Mouse (Mus musculus): ENCODE data around the gene Prpf4.

DNA sequence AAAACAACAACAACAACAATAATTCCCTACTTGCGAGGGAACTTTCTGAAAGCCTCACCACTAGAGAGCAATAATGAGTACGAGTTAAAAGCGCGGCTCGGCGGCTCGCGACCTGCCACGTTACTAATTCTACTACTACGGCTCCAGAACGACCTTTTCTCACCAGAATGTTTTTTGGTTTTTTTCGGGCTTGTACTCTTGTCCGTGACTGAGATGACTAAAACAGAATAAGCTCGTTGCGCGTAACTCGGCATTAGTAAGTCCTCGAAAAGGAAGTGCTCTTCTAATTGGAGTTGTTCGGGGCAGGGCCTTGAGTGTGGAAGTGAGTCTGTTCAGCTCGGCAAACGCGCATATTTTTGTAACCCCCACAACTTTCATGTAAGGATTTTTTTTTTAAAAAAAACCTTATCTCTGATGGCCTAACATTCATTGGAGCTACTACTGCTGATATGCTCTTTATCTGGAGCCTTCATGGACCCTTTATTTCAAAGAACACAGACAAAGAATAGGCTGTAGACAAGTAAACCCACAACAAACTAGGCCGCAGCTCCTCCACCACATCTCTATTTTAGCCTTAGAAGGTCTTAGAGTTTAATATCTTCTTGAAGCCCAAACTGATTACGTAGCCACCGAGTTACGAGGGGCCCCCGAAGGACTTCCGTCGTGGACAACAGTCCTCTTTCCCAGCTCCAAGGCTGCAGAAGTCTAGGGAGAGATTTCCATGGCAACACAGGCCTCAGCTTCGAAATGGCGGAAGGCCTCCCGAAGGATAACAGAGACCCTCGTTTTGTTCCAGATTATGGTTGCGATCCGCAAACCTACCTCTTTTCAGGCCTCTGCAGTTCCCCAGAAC is 641 bp upstream of the Prpf4 start:
- TF ChIP-seq CTCF (conservative IDR thresholded peaks at IDR 0.05; ENCODE audit: low read length): peak; percentile 15; the same call in 1 of the 2 replicates
- TF ChIP-seq POU5F1 (IDR thresholded peaks at IDR 0.05; ENCODE audit: borderline replicate concordance, low read length): no peak
- no peak for TF ChIP-seq NANOG (IDR thresholded peaks at IDR 0.05; ENCODE audit: borderline replicate concordance, low read length)
